ENCODE assay signal across 10 mouse cellular contexts in the genomic region with DNA sequence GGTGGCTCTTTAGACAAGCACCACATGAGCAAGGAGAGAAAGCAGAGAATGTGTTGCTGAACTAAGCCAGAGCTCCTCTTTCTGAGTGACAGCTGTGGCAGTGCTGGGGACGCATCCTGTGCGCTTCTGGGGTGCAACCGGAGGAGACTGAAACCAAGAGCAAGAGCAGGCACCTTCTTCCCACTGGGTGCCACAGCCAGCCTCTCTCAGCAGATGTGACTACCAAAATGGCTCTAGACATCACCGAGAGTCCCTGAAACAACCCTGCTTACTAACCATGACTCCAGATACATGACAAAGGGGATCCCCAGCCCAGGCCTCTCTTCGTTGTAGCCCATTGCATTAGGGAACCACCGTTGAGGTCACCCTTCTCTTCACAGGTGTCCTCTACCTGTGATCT. TPM values are rescaled to one million over a fixed set of nuclear protein-coding genes. Genes with fewer than 3 reads are reported as not detected.
DNase-seq lines count a peak whose midpoint lies in the region; ATAC-seq and TF ChIP-seq lines count a peak whose summit lies in the region.
"Had no signal": no experiment of that assay in that cellular context is flagged by ENCODE, and none has a peak within 500 bp of the region (broad histone marks: within the 10 kb centered on the region; RNA-seq: fewer than 3 reads in every experiment).

No protein-coding gene starts in this region.

- H3K4me3 ChIP-seq in heart, embryonic 16.5 days (ENCODE audit: low read length): no peak overlapping the region
- peak overlapping the region in 1 of 3 experiments; percentile 17 for H3K4me3 ChIP-seq in CH12.LX (replicated peaks in 1 of 3; ENCODE audit: low read depth in 2 of 3, low read length in 2 of 3, poor library complexity in 1 of 3)
- no peak overlapping the region for H3K4me3 ChIP-seq in forebrain, embryonic 16.5 days (replicated peaks; ENCODE audit: low read length)
- no peak overlapping the region for H3K4me3 ChIP-seq in midbrain, embryonic 16.5 days (ENCODE audit: low read depth, low read length)
- H3K4me3 ChIP-seq: myocyte had no signal

- no peak for TF ChIP-seq POLR2A in CH12.LX (IDR thresholded peaks at IDR 0.05; ENCODE audit: low read depth, low read length)

- no peaks in the 10 kb centered on the region for H3K9me3 ChIP-seq in heart, embryonic 16.5 days (replicated peaks; ENCODE audit: control insufficient read depth, low read length)
- no peaks in the 10 kb centered on the region for H3K9me3 ChIP-seq in CH12.LX (replicated peaks; ENCODE audit: low read length)
- no peaks in the 10 kb centered on the region for H3K9me3 ChIP-seq in forebrain, embryonic 16.5 days (ENCODE audit: control insufficient read depth, low read length)
- no peaks in the 10 kb centered on the region for H3K9me3 ChIP-seq in midbrain, embryonic 16.5 days (replicated peaks; ENCODE audit: control insufficient read depth, low read length, poor library complexity, severe bottlenecking)

- intact Hi-C loops in heart, postnatal 36 days (cut with DNase I): no loop called here

- no peaks in the 10 kb centered on the region for H3K36me3 ChIP-seq in heart, embryonic 16.5 days (ENCODE audit: control insufficient read depth, insufficient read depth)
- peaks cover 48 to 96% of the 10 kb centered on the region in 2 experiments for H3K36me3 ChIP-seq in CH12.LX (replicated peaks in 1 of 2; ENCODE audit: control insufficient read depth in 1 of 2, insufficient read depth in 1 of 2, low read length in 1 of 2)
- no peaks in the 10 kb centered on the region for H3K36me3 ChIP-seq in forebrain, embryonic 16.5 days (ENCODE audit: control insufficient read depth, insufficient read depth)
- no peaks in the 10 kb centered on the region for H3K36me3 ChIP-seq in midbrain, embryonic 16.5 days (ENCODE audit: control insufficient read depth, insufficient read depth, low read length)

- no peak overlapping the region for H3K4me2 ChIP-seq in heart, embryonic 16.5 days (ENCODE audit: low read depth, low read length)
- peak overlapping the region; percentile 46; the same call in 1 of the 2 replicates for H3K4me2 ChIP-seq in CH12.LX (ENCODE audit: insufficient read depth, low read depth, poor library complexity, severe bottlenecking)
- no peak overlapping the region for H3K4me2 ChIP-seq in forebrain, embryonic 16.5 days (ENCODE audit: low read length)
- no peak overlapping the region for H3K4me2 ChIP-seq in midbrain, embryonic 16.5 days (ENCODE audit: low read length)

- 67% methylated on average over 6 of the region's 6 CpGs for WGBS in heart, embryonic 16.5 days
- WGBS in forebrain, embryonic 16.5 days: 78% methylated on average over 6 of the region's 6 CpGs
- WGBS in midbrain, embryonic 16.5 days: 83% methylated on average over 6 of the region's 6 CpGs

- H3K9ac ChIP-seq in heart, embryonic 16.5 days (ENCODE audit: low read length): no peak overlapping the region; the same call in 1 of the 2 replicates
- no peak overlapping the region for H3K9ac ChIP-seq in CH12.LX (ENCODE audit: insufficient read depth, low read depth)
- no peak overlapping the region for H3K9ac ChIP-seq in forebrain, embryonic 16.5 days (replicated peaks; ENCODE audit: low read depth, low read length)
- peak overlapping the region; percentile 80 for H3K9ac ChIP-seq in midbrain, embryonic 16.5 days (ENCODE audit: low read depth, low read length)

- in situ Hi-C loops in CH12.LX (cut with MboI; ENCODE audit: low pct_ligation_motif_present, low pct_unique_long_range_greater_than_20kb, low sequenced_read_pairs): loop anchor here (5.0 kb wide), 1 partner anchor 46 kb away; no protein-coding TSS in a partner anchor

- TF ChIP-seq CTCF in CH12.LX (conservative IDR thresholded peaks at IDR 0.05 in 1 of 2, IDR thresholded peaks at IDR 0.05 in 1 of 2; ENCODE audit: low read depth in 2 of 2, low read length in 2 of 2): no peak

- ATAC-seq in heart, embryonic 16.5 days (replicated peaks; ENCODE audit: extremely low read depth, insufficient read depth, low FRiP score): no peak
- no peak for ATAC-seq in forebrain, embryonic 16.5 days
- ATAC-seq in midbrain, embryonic 16.5 days: no peak

- peak; percentile 78 for TF ChIP-seq EP300 in CH12.LX (IDR thresholded peaks at IDR 0.05; ENCODE audit: low read length)

- H3K27me3 ChIP-seq in heart, embryonic 16.5 days (ENCODE audit: control insufficient read depth, insufficient read depth, low read length): no peaks in the 10 kb centered on the region
- H3K27me3 ChIP-seq in CH12.LX (replicated peaks): no peaks in the 10 kb centered on the region
- no peaks in the 10 kb centered on the region for H3K27me3 ChIP-seq in forebrain, embryonic 16.5 days (replicated peaks; ENCODE audit: control insufficient read depth, insufficient read depth, low read length)
- H3K27me3 ChIP-seq in midbrain, embryonic 16.5 days (ENCODE audit: control insufficient read depth, insufficient read depth, low read depth, low read length): no peaks in the 10 kb centered on the region

- no peak for DNase-seq in heart, postnatal 36 days
- peak; percentile 59 for DNase-seq in CH12.LX (ENCODE audit: extremely low read depth)
- no peak for DNase-seq in ovary, adult 18-20 months (ENCODE audit: low spot score)
- DNase-seq in lung, postnatal 14 days: no peak
- no peak for DNase-seq in kidney, postnatal 4 days
- DNase-seq: layer of hippocampus, adult 9-11 months had no signal

- peaks cover 78% of the 10 kb centered on the region for H3K4me1 ChIP-seq in heart, embryonic 16.5 days (ENCODE audit: control insufficient read depth, insufficient read depth, low read length)
- H3K4me1 ChIP-seq in CH12.LX (ENCODE audit: control insufficient read depth in 1 of 2, insufficient read depth in 2 of 2): peaks cover 67 to 100% of the 10 kb centered on the region in 2 experiments
- H3K4me1 ChIP-seq in forebrain, embryonic 16.5 days (replicated peaks; ENCODE audit: control insufficient read depth, insufficient read depth, low read length): peaks cover 53% of the 10 kb centered on the region
- peaks cover 53% of the 10 kb centered on the region for H3K4me1 ChIP-seq in midbrain, embryonic 16.5 days (ENCODE audit: control insufficient read depth, insufficient read depth, low read length)

- H3K27ac ChIP-seq in heart, embryonic 16.5 days (ENCODE audit: low read length): peak overlapping the region; percentile 91
- peak overlapping the region; percentile 58 for H3K27ac ChIP-seq in CH12.LX (ENCODE audit: insufficient read depth, low read depth)
- H3K27ac ChIP-seq in forebrain, embryonic 16.5 days (ENCODE audit: low read length): peak overlapping the region; percentile 96
- H3K27ac ChIP-seq in midbrain, embryonic 16.5 days (ENCODE audit: low read length): peak overlapping the region; percentile 95

- peaks cover 93% of the 10 kb centered on the region for H3K79me2 ChIP-seq in CH12.LX (replicated peaks; ENCODE audit: control insufficient read depth, extremely low read depth, insufficient read depth, poor library complexity, severe bottlenecking)

- dilution Hi-C loops in CH12.LX (cut with MboI; ENCODE audit: extremely low pct_ligation_motif_present, extremely low pct_unique_long_range_greater_than_20kb, low sequenced_read_pairs): no loop called here

- TF ChIP-seq RAD21 in CH12.LX (IDR thresholded peaks at IDR 0.05; ENCODE audit: low read depth, low read length): no peak; the same call in 1 of the 2 replicates

TF ChIP-seq in CH12.LX, 34 proteins besides CTCF, POLR2A, EP300 and RAD21:
- TF ChIP-seq RCOR1 (conservative IDR thresholded peaks at IDR 0.05; ENCODE audit: low read depth, low read length) (0 out of 2 replicates have a peak, but pooled peaks have one; percentile 53), MAX (IDR thresholded peaks at IDR 0.05; ENCODE audit: low read length) (peak; percentile 33; the same call in 1 of the 2 replicates), KAT2A (IDR thresholded peaks at IDR 0.05; ENCODE audit: insufficient replicate concordance, low read length) (no peak), JUND (conservative IDR thresholded peaks at IDR 0.05; ENCODE audit: low read depth, low read length) (peak; percentile 28; the same call in 1 of the 2 replicates), MEF2A (IDR thresholded peaks at IDR 0.05; ENCODE audit: borderline replicate concordance, low read depth, low read length) (peak; percentile 93), MAFK (IDR thresholded peaks at IDR 0.05; ENCODE audit: insufficient replicate concordance, low read length) (peak; percentile 28; the same call in 1 of the 2 replicates), UBTF (IDR thresholded peaks at IDR 0.05; ENCODE audit: low read depth, low read length) (peak; percentile 90), MAZ (IDR thresholded peaks at IDR 0.05; ENCODE audit: low read depth, low read length) (0 out of 2 replicates have a peak, but pooled peaks have one; percentile 48), PAX5 (IDR thresholded peaks at IDR 0.05; ENCODE audit: low read length) (no peak), JUN (IDR thresholded peaks at IDR 0.05; ENCODE audit: insufficient read depth, low read depth, low read length) (peak; percentile 63), POLR2AphosphoS2 (IDR thresholded peaks at IDR 0.05; ENCODE audit: low read depth, low read length) (no peak), TCF12 (IDR thresholded peaks at IDR 0.05; ENCODE audit: low read depth, low read length) (peak; percentile 95), SIN3A (IDR thresholded peaks at IDR 0.05; ENCODE audit: low read length) (peak; percentile 73), ETS1 (conservative IDR thresholded peaks at IDR 0.05; ENCODE audit: low read depth, low read length) (peak; percentile 97), BHLHE40 (IDR thresholded peaks at IDR 0.05; ENCODE audit: low read depth, low read length) (peak; percentile 61), TBP (conservative IDR thresholded peaks at IDR 0.05; ENCODE audit: low read depth, low read length) (peak; percentile 66; the same call in 1 of the 2 replicates), MXI1 (IDR thresholded peaks at IDR 0.05; ENCODE audit: low read depth, low read length) (peak; percentile 51; the same call in 1 of the 2 replicates), SMC3 (IDR thresholded peaks at IDR 0.05; ENCODE audit: low read depth, low read length) (no peak; the same call in 1 of the 2 replicates), IRF4 (IDR thresholded peaks at IDR 0.05; ENCODE audit: low read depth, low read length) (peak; percentile 74), CHD2 (IDR thresholded peaks at IDR 0.05; ENCODE audit: low read length) (0 out of 2 replicates have a peak, but pooled peaks have one; percentile 24)

RNA-seq across cellular contexts. Expression of a gene that starts 44.9 kb away (rescaled TPM):
- polyA plus RNA-seq in heart, embryonic 16.5 days (2015; fragmentation: Nextera tagmentation; extraction: Ambion mirVana): 22.2 and 24.0 TPM in 2 replicates
- total RNA-seq in heart, postnatal 36 days (2021): 10 to 100 TPM; 45.6 to 51.6 TPM
- total RNA-seq in CH12.LX (2012; rRNA removed): 47.8 and 49.7 TPM in 2 replicates
- 108 and 122 TPM in 2 replicates for total RNA-seq in CH12.LX (2014; rRNA removed)
- 79.7 and 127 TPM in 2 replicates for polyA plus RNA-seq in CH12.LX (2012; ENCODE audit: insufficient read length, low read depth)
- 32.1 and 35.2 TPM in 2 replicates for polyA plus RNA-seq in forebrain, embryonic 16.5 days (2015; fragmentation: Nextera tagmentation; extraction: Ambion mirVana)
- 25.1 and 26.7 TPM in 2 replicates for polyA plus RNA-seq in midbrain, embryonic 16.5 days (2015; fragmentation: Nextera tagmentation; extraction: Ambion mirVana)
